Mouse (Mus musculus) liver, embryonic 14.5 days (tissue): ENCODE measurements at regions not wholly inside any gene's neighbourhood (a gene's known extent, or its start where the extent isn't known, plus 50 kb on each side); places are given as distances from the start of the nearest gene placed in this dataset.

Source experiments
- CTCF ChIP-seq: IDR thresholded peaks from 2 replicates; pipeline ENCODE4 v1.5.1; 2016; ENCODE audit warnings: antibody characterized with exemption, low read depth, control low read depth
- EP300 ChIP-seq: IDR thresholded peaks from 2 replicates; pipeline ENCODE4 v1.6.1; 2016; ENCODE audit warnings: antibody characterized with exemption, low read depth

DNA sequence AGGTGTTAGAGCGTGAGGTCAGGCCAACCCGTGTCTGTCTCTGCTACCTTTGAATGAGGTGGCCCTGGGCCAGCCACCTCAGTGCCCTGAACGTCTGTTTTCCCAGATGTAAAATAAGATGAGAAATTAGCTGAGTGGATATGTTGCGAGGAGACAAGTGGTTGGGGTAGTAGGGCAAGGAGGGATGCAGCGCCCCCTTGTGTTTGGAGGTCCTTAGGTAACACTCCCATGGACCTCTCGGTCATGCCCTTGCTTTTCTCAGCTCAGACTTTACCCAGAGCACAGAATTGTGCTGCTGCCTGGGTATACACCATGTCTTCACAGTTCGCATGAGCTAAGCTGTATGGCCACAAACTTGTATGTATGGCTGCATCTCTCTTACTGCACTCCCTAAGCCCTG, 401.0 kb downstream of the Vrk1 start:
- TF ChIP-seq CTCF (no peak), EP300 (no peak)
